Mouse (Mus musculus) kidney, postnatal 14 days (tissue): ENCODE measurements around the gene Hectd3.

Experiments
- DNase-seq: peaks from one replicate; pipeline ENCODE4 v3.0.0; 2022; ENCODE audit warnings: mixed read lengths

Gene Hectd3

GRCm38 (mm10) chr4:116995131-116995797 lies at the start of gene Hectd3:
Gene Hectd3 (plus strand): TSS chr4:116995317.
- DNase-seq = peak; percentile 82

- DNase-seq = no peak
Measured at GRCm38 (mm10) chr4:116951642-116952041, 43.5 kb upstream of the Hectd3 start.

GRCm38 (mm10) chr4:116954951-116955350 lies 40.2 kb upstream of the Hectd3 start:
- no peak for DNase-seq

- DNase-seq = no peak
Measured at GRCm38 (mm10) chr4:116976503-116976902, 18.6 kb upstream of the Hectd3 start.

- no peak for DNase-seq
Measured at GRCm38 (mm10) chr4:116985681-116986080, 9.4 kb upstream of the Hectd3 start.

- DNase-seq = peak; percentile 86
Measured at GRCm38 (mm10) chr4:116986400-116987121, 8.6 kb upstream of the Hectd3 start.

GRCm38 (mm10) chr4:116987122-116987456 lies 8.0 kb upstream of the Hectd3 start:
- no peak for DNase-seq

- DNase-seq = no peak
Measured at GRCm38 (mm10) chr4:116989731-116990130, 5.4 kb upstream of the Hectd3 start.

- DNase-seq = peak; percentile 85
Measured at GRCm38 (mm10) chr4:116991366-116991765, 3.8 kb upstream of the Hectd3 start.

- peak; percentile 97 for DNase-seq
Measured at GRCm38 (mm10) chr4:116993672-116994621, 1.2 kb upstream of the Hectd3 start, which contains the start of gene Urod. Gene Urod (minus strand): TSS chr4:116994413.

- DNase-seq = peak; percentile 86
Measured at GRCm38 (mm10) chr4:116995798-116996135, 650 bp downstream of the Hectd3 start.

- DNase-seq = no peak
Measured at GRCm38 (mm10) chr4:116999513-117000154, 4.5 kb downstream of the Hectd3 start.

GRCm38 (mm10) chr4:117001957-117002356 lies 6.8 kb downstream of the Hectd3 start:
- no peak for DNase-seq

GRCm38 (mm10) chr4:117002543-117003521 lies 7.7 kb downstream of the Hectd3 start:
- DNase-seq = peak; percentile 81

- no peak for DNase-seq
Measured at GRCm38 (mm10) chr4:117004649-117005048, 9.5 kb downstream of the Hectd3 start.

- DNase-seq = no peak
Measured at GRCm38 (mm10) chr4:117005611-117006400, 10.7 kb downstream of the Hectd3 start.

GRCm38 (mm10) chr4:117007058-117007457 lies 11.9 kb downstream of the Hectd3 start:
- DNase-seq = no peak

- no peak for DNase-seq
Measured at GRCm38 (mm10) chr4:117010231-117010630, 15.1 kb downstream of the Hectd3 start.

- no peak for DNase-seq
Measured at GRCm38 (mm10) chr4:117013596-117013995, 18.5 kb downstream of the Hectd3 start.

- no peak for DNase-seq
Measured at GRCm38 (mm10) chr4:117014901-117015415, 19.8 kb downstream of the Hectd3 start.
